Mouse (Mus musculus) liver, embryonic 14.5 days (tissue): ENCODE measurements at regions not wholly inside any gene's neighbourhood (a gene's known extent, or its start where the extent isn't known, plus 50 kb on each side); places are given as distances from the start of the nearest gene placed in this dataset.

ENCODE experiments used
- ATAC-seq: fragments of 200-750 bp; cut with Nextera tagmentation; 2 replicates; pipeline ENCODE4 v1.8.0; 2017; ENCODE audit warnings: moderate number of reproducible peaks, mild to moderate bottlenecking, moderate library complexity; ENCODE audit not compliant: insufficient read depth
- DNase-seq, 3 experiments: peaks; one replicate each; pipeline ENCODE4 v3.0.0-alpha.2; 2012 to 2013; ENCODE audit warnings: low read depth in 3 of 3, low spot score in 3 of 3
- H3K27ac ChIP-seq: fragments of 300-500 bp; sonication (generic); 2 replicates; pipeline ENCODE4 v1.5.1; 2014; ENCODE audit warnings: moderate library complexity, mild to moderate bottlenecking, control low read depth, inconsistent platforms
- H3K27me3 ChIP-seq: fragments of 300-500 bp; sonication (generic); 2 replicates; pipeline ENCODE4 v1.6.1; 2014; ENCODE audit warnings: mild to moderate bottlenecking, low read length, moderate library complexity; ENCODE audit not compliant: control insufficient read depth, insufficient read depth
- H3K36me3 ChIP-seq: fragments of 300-500 bp; sonication (generic); replicated peaks from 2 replicates; pipeline ENCODE4 v1.6.1; 2014; ENCODE audit warnings: low read depth; ENCODE audit not compliant: control insufficient read depth, insufficient read depth
- H3K4me1 ChIP-seq, 2 experiments: fragments of 200-500 bp in 1 of 2; fragments of 300-500 bp in 1 of 2; sonication (generic) in 1 of 2; replicated peaks; 2 replicates each; pipeline ENCODE4 v1.6.1; 2012 to 2014; ENCODE audit warnings: antibody characterized with exemption in 1 of 2, inconsistent platforms in 1 of 2, low read length in 1 of 2; ENCODE audit not compliant: control insufficient read depth in 2 of 2, insufficient read depth in 2 of 2
- H3K4me2 ChIP-seq: fragments of 300-500 bp; sonication (generic); 2 replicates; pipeline ENCODE4 v1.6.1; 2014; ENCODE audit warnings: low read depth, mild to moderate bottlenecking, control low read depth, moderate library complexity
- H3K4me3 ChIP-seq, 2 experiments: fragments of 200-500 bp in 1 of 2; fragments of 300-500 bp in 1 of 2; sonication (generic) in 1 of 2; 2 replicates each; pipeline ENCODE4 v1.5.1; 2012 to 2014; ENCODE audit warnings: low read depth in 2 of 2, low read length in 2 of 2, mild to moderate bottlenecking in 2 of 2, control low read depth in 1 of 2, inconsistent platforms in 1 of 2, moderate library complexity in 1 of 2; ENCODE audit not compliant: insufficient read depth in 1 of 2
- H3K9ac ChIP-seq: fragments of 300-500 bp; sonication (generic); replicated peaks from 2 replicates; pipeline ENCODE4 v1.6.1; 2014; ENCODE audit warnings: mild to moderate bottlenecking, control low read depth, moderate library complexity
- H3K9me3 ChIP-seq: fragments of 300-500 bp; sonication (generic); 2 replicates; pipeline ENCODE4 v1.6.1; 2016; ENCODE audit warnings: low read length, mixed read lengths; ENCODE audit not compliant: control insufficient read depth
- CTCF ChIP-seq: IDR thresholded peaks from 2 replicates; pipeline ENCODE4 v1.5.1; 2016; ENCODE audit warnings: antibody characterized with exemption, low read depth, control low read depth
- EP300 ChIP-seq: IDR thresholded peaks from 2 replicates; pipeline ENCODE4 v1.6.1; 2016; ENCODE audit warnings: antibody characterized with exemption, low read depth
- WGBS: fragments of 180-500 bp; shearing (Covaris S2); extraction: QIAGEN DNeasy Blood & Tissue Kit; methylation state at CpG from one replicate; pipeline ENCODE4 v1.1.7; 2014; ENCODE audit not compliant: insufficient replicate concordance; 5-methylcytosine and 5-hydroxymethylcytosine counted together

DNA sequence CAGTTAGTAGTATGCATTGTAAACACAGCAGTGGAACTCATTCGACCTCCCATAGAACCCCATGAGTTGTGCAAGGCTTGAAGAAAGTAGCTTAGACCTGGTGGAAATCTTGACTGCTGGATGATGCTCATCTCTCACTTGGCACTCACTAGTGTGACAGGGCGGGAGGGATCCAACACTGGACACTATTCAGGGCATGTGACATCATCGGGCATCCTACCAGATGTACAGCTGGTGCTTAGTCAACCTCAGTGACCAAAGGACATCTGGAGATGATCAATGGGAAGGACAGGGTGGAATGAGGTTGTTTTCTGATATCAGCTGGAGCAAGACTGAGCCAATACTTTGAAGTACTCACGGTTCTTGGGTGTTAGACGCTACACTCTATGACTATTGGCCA lies 114.9 kb upstream of the Rnaseh2b start:
- Histone ChIP-seq H3K4me1 (no peaks in the 10 kb centered on the region), H3K9me3 (no peaks in the 10 kb centered on the region), H3K27ac (no peak overlapping the region), H3K4me2 (no peak overlapping the region), H3K4me3 (no peak overlapping the region), H3K36me3 (no peaks in the 10 kb centered on the region), H3K9ac (no peak overlapping the region), H3K27me3 (no peaks in the 10 kb centered on the region)
- ATAC-seq (no peak), DNase-seq (no peak)
- TF ChIP-seq EP300 (no peak), CTCF (no peak)
- WGBS: 60% methylated on average over 5 of the region's 5 CpGs

GRCm38 (mm10) chr14:62187360-62187759 lies 105.0 kb upstream of the Rnaseh2b start:
- no peak overlapping the region for H3K27ac ChIP-seq
- DNase-seq (no peak), ATAC-seq (no peak)
- 46% methylated on average over 11 of the region's 11 CpGs for WGBS
- H3K4me2 ChIP-seq: no peak overlapping the region
- H3K36me3 ChIP-seq: no peaks in the 10 kb centered on the region
- H3K4me1 ChIP-seq: no peaks in the 10 kb centered on the region
- H3K9me3 ChIP-seq: no peaks in the 10 kb centered on the region
- no peak overlapping the region for H3K9ac ChIP-seq
- H3K27me3 ChIP-seq: no peaks in the 10 kb centered on the region
- H3K4me3 ChIP-seq: no peak overlapping the region
- TF ChIP-seq EP300: no peak
- no peak for TF ChIP-seq CTCF

DNA sequence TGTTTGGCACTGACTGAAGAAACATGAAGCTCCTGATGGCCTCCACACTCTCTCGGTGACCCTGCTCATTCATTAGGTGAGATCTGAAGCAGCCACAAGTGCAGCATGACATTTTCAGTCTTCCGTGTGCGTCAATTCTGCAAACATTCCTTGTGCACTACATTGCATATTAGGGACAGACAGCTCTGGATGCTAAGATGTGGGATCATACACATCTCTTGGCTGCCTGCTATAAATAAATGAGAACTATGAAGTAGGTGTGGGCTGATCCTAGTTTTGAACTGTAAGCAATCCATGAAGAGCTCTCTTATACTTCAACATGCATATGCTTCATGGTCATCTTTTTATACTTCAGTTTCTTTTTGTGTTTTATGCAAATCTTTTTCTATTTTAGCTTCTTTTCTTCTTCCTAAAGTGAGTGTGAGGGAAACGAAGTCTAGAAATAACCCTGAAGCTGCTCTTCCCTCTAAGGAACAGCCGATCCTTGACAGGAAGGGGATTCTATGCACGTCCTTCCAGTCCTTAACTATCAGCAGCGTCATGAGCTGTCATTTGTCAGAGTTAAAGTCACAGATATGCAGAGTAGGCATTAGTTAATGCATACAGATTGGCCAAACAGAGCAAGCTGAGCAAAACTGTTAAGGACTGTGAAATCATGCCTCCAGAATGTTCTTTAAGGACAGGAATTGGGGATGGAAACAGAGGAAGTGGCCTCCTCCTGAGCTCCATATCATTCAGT lies 104.1 kb upstream of the Rnaseh2b start:
- ATAC-seq: no peak
- WGBS: 43% methylated on average over 7 of the region's 7 CpGs

DNA sequence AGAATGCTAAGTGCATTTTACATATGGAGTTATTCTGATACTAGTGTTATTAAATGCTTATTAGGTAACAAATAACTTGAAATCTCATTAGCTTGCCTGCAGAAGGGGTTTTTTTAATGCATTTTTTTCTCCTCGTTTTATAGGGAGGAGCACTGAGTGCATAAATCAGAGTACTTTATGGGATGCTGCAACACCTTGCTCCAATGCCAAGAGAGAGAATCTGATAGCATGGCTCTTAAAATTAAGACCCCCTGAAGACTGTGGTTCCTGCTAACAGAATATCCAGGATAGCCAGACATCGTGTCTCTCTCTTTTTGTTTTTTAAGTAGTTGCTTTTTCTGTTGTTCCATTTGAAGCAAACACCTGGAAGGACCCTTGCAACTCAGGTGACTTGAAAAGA lies 100.8 kb upstream of the Rnaseh2b start:
- no peak for ATAC-seq

More for the DNA sequence above, 104.1 kb upstream of the Rnaseh2b start:
- Histone ChIP-seq H3K36me3 (no peaks in the 10 kb centered on the region), H3K9me3 (no peaks in the 10 kb centered on the region), H3K27me3 (no peaks in the 10 kb centered on the region), H3K27ac (no peak overlapping the region), H3K4me2 (no peak overlapping the region), H3K4me3 (no peak overlapping the region), H3K9ac (no peak overlapping the region), H3K4me1 (no peaks in the 10 kb centered on the region)
- DNase-seq: no peak
- TF ChIP-seq CTCF (no peak), EP300 (no peak)

DNA sequence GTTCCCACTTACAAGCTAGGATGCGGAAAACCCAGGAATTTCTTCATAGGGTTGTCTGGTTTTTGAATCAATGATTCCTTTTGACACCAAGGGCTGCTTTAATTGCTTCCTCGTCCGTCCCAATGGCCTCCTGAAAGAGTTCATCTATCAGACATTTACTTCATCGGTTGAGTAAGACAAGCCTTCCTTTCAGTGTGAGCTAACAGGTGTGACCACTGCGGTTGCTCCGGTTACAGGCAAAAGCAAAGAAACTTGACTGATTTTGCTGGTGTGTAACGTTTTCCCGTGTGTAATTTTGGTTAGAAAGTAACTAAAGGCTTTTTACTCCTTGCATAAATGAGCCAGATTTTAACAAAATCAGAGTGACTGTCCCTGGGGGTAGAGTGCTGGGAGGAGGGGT lies 99.6 kb upstream of the Rnaseh2b start:
- WGBS: 58% methylated on average over 8 of the region's 8 CpGs
- Histone ChIP-seq H3K4me2 (no peak overlapping the region), H3K27ac (no peak overlapping the region), H3K4me3 (no peak overlapping the region), H3K27me3 (no peaks in the 10 kb centered on the region), H3K4me1 (no peaks in the 10 kb centered on the region), H3K9ac (no peak overlapping the region), H3K36me3 (no peaks in the 10 kb centered on the region), H3K9me3 (no peaks in the 10 kb centered on the region)
- ATAC-seq (no peak), DNase-seq (no peak)
- no peak for TF ChIP-seq CTCF
- TF ChIP-seq EP300: no peak

More for the DNA sequence above, 100.8 kb upstream of the Rnaseh2b start:
- TF ChIP-seq CTCF: no peak
- TF ChIP-seq EP300: no peak
- H3K9ac ChIP-seq: no peak overlapping the region
- no peak for DNase-seq
- H3K9me3 ChIP-seq: no peaks in the 10 kb centered on the region
- no peaks in the 10 kb centered on the region for H3K4me1 ChIP-seq
- no peak overlapping the region for H3K27ac ChIP-seq
- no peak overlapping the region for H3K4me2 ChIP-seq
- H3K27me3 ChIP-seq: no peaks in the 10 kb centered on the region
- no peak overlapping the region for H3K4me3 ChIP-seq
- 68% methylated on average over 2 of the region's 2 CpGs for WGBS
- H3K36me3 ChIP-seq: no peaks in the 10 kb centered on the region
